Mouse (Mus musculus): ENCODE measurements around the gene Kansl1l.
"Not testable (repeated sequence)": the region's sequence is repeated elsewhere in the genome, so short reads cannot be mapped to it uniquely, and the experiment has no call there.

Kansl1l gene

DNA sequence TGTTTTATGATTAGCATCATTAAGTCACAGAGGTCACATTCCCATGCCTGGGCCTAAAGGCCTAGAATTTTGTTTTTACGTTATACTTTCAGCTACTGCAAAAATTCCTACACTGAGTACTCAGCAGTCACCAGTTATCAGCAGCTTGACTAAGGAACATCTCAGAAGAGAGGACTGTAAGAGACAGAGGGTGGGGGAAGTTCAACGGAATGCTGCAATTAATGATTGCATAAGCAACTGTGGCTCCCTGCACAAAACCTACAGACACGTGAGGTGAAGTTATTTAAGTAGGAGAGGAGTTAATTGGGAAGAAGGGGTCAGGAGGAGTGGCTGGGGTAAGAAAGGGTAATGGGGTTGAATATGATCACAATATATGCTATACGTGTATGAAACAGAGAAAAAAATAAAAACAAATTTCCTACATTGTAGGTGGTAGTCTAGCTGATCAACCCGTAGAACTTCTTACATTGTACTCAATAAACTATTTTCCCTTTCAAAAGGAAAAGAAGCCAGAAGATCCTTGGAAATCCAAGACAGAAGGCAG is 117.1 kb downstream of the Kansl1l start:
- no peak for DNase-seq (ENCODE audit: low spot score in 2 of 2)

DNA sequence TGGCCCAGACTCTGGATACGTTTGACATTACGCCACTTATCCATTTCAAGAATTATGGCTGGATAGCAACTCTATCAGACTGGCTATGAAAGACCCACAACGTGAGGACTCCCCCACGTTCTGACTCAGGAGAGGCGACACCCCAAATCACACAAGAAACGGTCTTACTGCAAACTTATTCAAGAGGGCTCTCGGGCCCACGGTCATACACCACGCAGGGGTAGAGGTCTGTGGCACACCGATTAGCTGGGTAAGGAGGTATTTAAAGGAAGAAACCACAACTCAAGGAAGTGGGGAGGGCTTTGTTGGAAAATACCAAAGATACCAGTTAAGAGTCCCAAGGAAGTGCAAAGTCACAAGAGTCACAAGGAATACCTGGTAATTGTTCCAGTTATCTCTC is 117.7 kb downstream of the Kansl1l start:
- not testable (repeated sequence) for DNase-seq (ENCODE audit: low spot score in 2 of 2)

DNA sequence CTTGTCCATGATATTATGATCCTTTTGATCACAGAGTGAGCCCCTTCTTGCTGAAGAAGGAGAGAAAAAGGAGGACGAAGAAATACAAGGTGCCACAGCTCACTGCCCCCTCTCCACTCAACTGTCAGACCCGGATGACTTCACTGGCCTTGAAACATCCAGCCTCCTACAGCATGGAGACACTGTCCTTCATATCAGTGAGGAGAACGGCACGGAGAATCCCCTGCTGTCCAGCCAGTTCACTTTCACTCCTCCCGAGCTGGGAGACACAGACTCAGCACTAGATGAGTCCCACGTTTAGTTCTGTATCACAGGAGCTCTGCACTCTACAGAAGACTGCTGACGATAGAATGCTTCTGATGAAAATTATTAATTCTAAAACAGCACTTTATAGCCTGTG is 122.1 kb downstream of the Kansl1l start:
- no peak for DNase-seq (ENCODE audit: low spot score in 2 of 2)

DNA sequence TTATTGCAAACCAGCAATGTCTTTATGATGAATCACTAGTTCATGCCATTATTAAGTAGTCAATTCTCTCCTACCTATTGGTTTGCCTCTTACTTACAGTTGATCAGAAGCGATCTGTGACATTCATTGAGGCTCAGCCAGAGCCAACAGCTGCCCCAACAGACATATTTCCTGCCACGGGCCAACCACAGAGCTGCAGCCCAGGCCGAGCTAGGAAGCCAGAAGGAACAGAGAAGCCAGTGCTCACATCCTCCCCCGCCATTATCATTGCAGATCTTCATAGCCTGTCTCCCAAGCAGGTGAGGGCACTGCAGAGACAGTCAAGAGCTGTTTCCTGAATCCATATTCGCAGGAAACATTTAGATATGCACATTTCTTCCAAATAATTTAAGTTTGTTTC is 123.1 kb downstream of the Kansl1l start:
- DNase-seq (ENCODE audit: low spot score in 2 of 2): no peak

DNA sequence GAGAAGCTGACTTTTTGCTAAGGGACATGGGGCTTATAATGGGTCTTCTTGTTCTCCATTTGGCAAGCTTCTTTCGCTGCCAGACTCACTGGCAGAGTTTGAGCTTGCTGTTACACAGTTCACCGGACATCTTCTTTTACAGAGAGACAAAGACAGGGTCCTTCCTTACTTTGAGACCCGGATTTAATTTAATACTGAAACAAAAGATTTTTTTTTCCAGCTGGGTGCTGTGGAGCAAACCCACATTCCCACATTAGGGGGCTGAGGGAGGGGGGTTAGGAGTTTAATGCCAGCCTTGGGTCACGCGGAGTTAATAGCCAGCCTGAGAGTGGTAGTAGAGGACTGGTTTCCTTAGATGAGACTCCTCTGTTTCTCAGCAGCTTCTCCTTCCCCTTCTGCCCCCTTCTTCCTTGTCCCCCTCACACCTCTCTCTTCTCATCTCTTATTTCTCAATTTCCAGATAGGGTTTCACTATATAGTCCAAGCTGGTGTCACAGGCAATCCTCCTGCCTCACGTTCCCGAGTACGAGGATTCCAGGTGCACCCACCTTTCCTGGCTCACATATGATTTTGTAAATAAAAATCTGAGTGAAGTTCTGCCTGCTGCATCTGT is 124.5 kb downstream of the Kansl1l start:
- DNase-seq (ENCODE audit: low spot score in 2 of 2): no peak

DNA sequence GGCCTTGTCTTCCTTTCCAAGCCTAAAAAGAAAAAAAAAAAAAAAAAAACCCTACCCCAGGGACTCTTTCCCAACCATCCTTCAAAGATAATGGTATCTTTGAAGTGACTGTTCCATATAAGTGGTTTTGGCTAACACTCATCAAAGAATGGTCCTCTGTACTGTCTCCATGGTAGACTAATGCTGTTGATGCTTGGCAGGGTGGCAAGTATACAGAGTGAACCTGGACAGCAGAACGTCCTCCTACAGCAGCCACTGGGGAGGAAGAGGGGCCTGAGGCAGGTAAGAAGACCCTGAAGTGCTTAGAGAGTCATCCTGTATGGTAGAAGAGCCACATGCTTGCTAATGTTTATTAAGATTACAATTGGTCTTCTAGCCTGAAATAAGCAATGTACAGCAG is 125.1 kb downstream of the Kansl1l start:
- DNase-seq (ENCODE audit: low spot score in 2 of 2): no peak

DNA sequence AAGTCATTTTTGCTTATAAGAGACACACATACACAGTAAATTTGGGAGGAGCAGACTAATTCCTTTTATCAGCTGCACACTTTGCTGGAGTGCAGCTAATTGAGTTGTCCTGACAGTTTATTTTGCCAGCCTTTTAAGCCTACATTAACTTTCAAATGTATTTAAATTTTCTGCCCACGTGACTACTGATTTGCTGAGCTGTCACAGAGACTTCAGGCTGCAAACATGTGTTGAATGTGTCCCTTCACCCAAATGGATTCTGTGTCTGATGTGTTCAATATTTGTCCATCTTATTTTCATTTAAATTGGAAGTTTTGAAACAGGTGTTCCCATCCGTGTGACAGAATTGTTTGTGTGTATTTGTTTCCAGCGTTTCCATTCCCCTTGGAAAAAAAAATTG is 125.6 kb downstream of the Kansl1l start:
- no peak for DNase-seq (ENCODE audit: low spot score in 2 of 2)

DNA sequence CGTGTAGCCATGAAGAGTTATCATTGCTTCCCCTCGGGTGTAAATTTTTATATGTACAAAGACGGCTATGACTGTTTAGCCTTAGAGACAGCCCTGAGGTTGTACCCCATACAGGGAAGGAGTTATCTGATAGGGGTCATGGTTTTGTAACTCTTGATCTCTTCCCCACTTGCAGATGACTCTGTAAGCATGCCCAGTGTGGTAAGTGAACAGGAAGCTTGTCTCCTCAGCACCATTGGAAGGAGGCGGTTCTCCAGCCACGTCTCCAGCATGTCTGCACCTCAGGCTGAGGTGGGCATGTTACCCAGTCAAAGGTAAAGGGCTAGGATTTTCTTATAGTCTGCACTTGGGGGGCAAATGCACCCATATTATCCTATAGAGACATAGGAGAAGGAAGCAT is 134.4 kb downstream of the Kansl1l start:
- DNase-seq (ENCODE audit: low spot score in 2 of 2): no peak

DNA sequence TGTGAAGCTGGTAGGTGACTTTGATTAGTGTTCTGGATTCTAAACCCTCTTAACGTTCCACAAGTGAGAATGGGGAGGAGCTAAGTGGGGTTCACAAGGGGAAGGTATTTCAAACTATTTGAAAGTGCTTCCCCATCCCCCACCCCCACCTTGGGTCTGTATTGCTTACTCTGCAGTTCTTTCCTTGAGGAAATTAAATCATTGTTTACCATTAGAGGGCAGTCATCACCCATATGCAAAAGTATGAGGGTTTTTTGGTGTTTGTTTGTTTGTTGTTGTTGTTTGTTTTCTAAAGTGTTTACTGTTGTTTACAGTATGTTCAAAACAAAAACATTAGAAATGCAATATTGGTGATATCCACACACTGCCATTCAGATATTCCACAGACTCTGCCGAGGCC is 138.7 kb downstream of the Kansl1l start:
- DNase-seq (ENCODE audit: low spot score in 2 of 2): no peak

DNA sequence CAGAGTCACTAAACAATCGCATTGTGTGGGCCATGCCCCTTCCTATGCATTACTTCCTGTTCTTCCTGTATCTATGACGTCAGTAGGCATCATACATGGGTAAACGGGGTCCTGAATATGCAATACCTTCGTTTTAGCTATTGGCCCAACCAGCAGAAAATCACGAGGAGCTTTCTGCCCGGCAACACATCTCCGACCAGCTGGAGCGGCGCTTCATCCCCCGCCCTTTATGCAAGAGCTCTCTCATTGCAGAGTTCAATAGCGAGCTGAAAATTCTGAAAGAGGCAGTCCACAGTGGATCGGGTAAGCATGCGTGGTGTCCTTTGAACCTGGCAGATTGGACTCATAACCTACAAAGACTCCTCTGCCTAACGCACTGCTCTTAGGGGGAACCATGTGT is 139.4 kb downstream of the Kansl1l start:
- no peak for DNase-seq (ENCODE audit: low spot score in 2 of 2)

DNA sequence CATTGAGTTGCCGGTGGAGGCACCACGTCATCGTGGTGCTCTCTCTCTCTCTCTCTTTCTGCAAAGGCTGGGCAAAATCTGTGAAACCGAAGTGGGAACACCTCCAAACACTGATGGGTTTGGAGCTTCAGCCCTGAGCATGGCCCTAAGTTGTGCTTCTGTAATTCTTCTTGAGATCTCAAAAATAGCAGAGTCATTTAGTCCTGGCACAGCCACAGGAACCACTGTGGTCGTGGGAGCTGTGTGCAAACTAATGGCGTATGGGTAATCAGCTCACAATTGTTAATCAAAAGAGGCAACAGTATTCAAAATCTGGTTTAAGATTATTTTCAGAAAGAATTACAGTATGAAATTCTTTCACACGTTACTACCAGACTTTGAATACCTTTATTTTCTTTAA is 144.6 kb downstream of the Kansl1l start:
- DNase-seq (ENCODE audit: low spot score in 2 of 2): no peak

DNA sequence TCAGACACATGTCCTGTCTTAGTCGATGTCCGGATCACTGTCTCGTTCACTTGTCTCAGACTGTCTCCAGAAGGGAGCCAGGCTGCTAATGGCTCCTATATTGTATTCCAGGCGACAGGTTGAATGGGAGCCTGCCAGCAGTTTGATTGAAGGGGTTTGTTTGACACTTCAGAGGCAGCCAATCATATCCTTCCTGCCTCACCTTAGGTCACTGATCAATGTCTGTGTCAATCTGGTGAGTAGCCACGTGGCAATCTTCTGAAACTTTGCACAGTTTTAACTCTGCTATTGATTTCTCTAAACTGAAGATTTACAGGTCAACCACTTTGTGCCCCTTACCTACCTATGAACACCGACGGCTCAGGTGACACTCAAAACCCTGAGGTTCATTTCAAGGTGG is 145.9 kb downstream of the Kansl1l start:
- DNase-seq (ENCODE audit: low spot score in 2 of 2): no peak
